Mouse (Mus musculus): ENCODE data around the gene Rnf212. TPM values are rescaled to one million over a fixed set of nuclear protein-coding genes. Genes with fewer than 3 reads are reported as not detected.

Rnf212 gene
- total RNA-seq, 2 experiments from 2014 or later: 7.1 to 16.0 TPM

- no peak for ATAC-seq (replicated peaks; ENCODE audit: low FRiP score, poor library complexity, severe bottlenecking)
Observed at GRCm38 (mm10) chr5:108679909-108680308, 94.9 kb downstream of the Rnf212 start.

Other genes with a start within 250 kb of the Rnf212 start
- gene Cplx1, start 225.0 kb downstream of the Rnf212 start, total RNA-seq (2015; ENCODE audit: low replicate concordance): 1.7 TPM in 1 of 2 replicates, not detected in the other
- not detected in 2 replicates for gene Cplx1, start 225.0 kb downstream of the Rnf212 start, total RNA-seq (2017; ENCODE audit: low replicate concordance)
- 50.8 and 63.3 TPM in 2 replicates for gene Gak, start 145.2 kb downstream of the Rnf212 start, total RNA-seq (2015; ENCODE audit: low replicate concordance)
- gene Gak, start 145.2 kb downstream of the Rnf212 start, total RNA-seq (2017; ENCODE audit: low replicate concordance): 61.4 and 69.4 TPM in 2 replicates
- gene Tmem175, start 145.2 kb downstream of the Rnf212 start, total RNA-seq (2015; ENCODE audit: low replicate concordance): 2.9 and 8.4 TPM in 2 replicates
- 2.8 and 7.9 TPM in 2 replicates for gene Tmem175, start 145.2 kb downstream of the Rnf212 start, total RNA-seq (2017; ENCODE audit: low replicate concordance)
- 2.5 and 5.8 TPM in 2 replicates for gene Idua, start 114.7 kb downstream of the Rnf212 start, total RNA-seq (2015; ENCODE audit: low replicate concordance)
- gene Idua, start 114.7 kb downstream of the Rnf212 start, total RNA-seq (2017; ENCODE audit: low replicate concordance): 2.2 TPM in 1 of 2 replicates, not detected in the other
- gene Dgkq, start 105.3 kb downstream of the Rnf212 start, total RNA-seq (2015; ENCODE audit: low replicate concordance): 4.2 TPM in 1 of 2 replicates, not detected in the other
- gene Dgkq, start 105.3 kb downstream of the Rnf212 start, total RNA-seq (2017; ENCODE audit: low replicate concordance): 4.9 and 5.5 TPM in 2 replicates
- gene Slc26a1, start 99.4 kb downstream of the Rnf212 start, total RNA-seq (2015; ENCODE audit: low replicate concordance): 3.6 and 4.6 TPM in 2 replicates
- gene Slc26a1, start 99.4 kb downstream of the Rnf212 start, total RNA-seq (2017; ENCODE audit: low replicate concordance): 0.90 and 1.7 TPM in 2 replicates
- gene Fgfrl1, start 82.6 kb downstream of the Rnf212 start, total RNA-seq (2015; ENCODE audit: low replicate concordance): 22.2 and 28.8 TPM in 2 replicates
- gene Fgfrl1, start 82.6 kb downstream of the Rnf212 start, total RNA-seq (2017; ENCODE audit: low replicate concordance): 21.5 and 23.2 TPM in 2 replicates
- not detected in 2 replicates for gene Tmed11, start 20.4 kb upstream of the Rnf212 start, total RNA-seq (2015; ENCODE audit: low replicate concordance)
- not detected in 2 replicates for gene Tmed11, start 20.4 kb upstream of the Rnf212 start, total RNA-seq (2017; ENCODE audit: low replicate concordance)
- not detected in 2 replicates for gene Vmn2r8, start 33.9 kb upstream of the Rnf212 start, total RNA-seq (2015; ENCODE audit: low replicate concordance)
- not detected in 2 replicates for gene Vmn2r8, start 33.9 kb upstream of the Rnf212 start, total RNA-seq (2017; ENCODE audit: low replicate concordance)
- gene Vmn2r9, start 77.6 kb upstream of the Rnf212 start, total RNA-seq (2015; ENCODE audit: low replicate concordance): not detected in 2 replicates
- gene Vmn2r9, start 77.6 kb upstream of the Rnf212 start, total RNA-seq (2017; ENCODE audit: low replicate concordance): under 0.01 TPM in 1 of 2 replicates, not detected in the other
- gene Vmn2r10, start 231.5 kb upstream of the Rnf212 start, total RNA-seq (2015; ENCODE audit: low replicate concordance): not detected in 2 replicates
- gene Vmn2r10, start 231.5 kb upstream of the Rnf212 start, total RNA-seq (2017; ENCODE audit: low replicate concordance): not detected in 2 replicates